Mouse (Mus musculus) lung, postnatal 10 days (tissue): ENCODE measurements around the gene Clybl.
A peak's percentile ranks its signal among the peaks of the same experiment; 100 is the strongest.

Source experiments
- DNase-seq: peaks from one replicate; pipeline ENCODE4 v3.0.0; 2021

Clybl gene

DNA sequence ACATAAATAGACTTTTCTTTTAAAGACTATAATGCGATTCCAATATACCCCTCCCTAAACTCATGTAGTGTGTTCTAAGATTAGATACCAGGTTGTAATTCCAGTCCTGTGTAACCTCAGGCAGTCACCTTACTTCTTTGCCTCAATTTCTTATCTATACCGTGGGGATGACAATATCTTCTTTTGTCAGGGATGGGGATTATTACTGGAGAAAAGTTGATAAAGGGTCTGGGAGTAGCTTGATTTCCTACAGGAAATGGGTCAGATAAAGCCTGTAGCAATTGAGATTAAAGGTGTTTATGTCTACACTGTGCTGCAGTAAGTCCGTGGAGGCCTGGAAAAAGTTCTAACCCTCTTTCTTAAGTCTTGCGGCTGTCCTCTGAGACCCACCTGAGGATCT lies 131.8 kb downstream of the Clybl start:
- no peak for DNase-seq

DNA sequence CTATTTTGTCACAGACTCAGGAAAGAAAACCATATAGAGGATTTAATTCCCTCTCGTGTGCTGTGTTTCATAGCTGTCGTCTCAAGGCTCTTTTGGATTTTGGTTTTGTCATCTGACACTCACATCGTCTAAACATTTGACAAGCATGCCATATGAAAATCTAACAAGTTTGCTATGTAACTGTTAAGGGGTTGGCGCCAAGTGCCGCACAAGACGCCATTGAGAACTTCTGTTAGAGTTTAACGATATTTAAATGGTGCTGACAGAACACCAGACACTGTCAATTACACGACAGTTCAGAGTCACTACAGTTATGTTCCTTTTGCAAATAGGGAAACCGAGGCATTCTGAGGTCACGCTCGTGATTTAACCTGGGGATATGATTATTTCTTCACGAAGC lies 134.2 kb downstream of the Clybl start:
- DNase-seq, result no peak

DNA sequence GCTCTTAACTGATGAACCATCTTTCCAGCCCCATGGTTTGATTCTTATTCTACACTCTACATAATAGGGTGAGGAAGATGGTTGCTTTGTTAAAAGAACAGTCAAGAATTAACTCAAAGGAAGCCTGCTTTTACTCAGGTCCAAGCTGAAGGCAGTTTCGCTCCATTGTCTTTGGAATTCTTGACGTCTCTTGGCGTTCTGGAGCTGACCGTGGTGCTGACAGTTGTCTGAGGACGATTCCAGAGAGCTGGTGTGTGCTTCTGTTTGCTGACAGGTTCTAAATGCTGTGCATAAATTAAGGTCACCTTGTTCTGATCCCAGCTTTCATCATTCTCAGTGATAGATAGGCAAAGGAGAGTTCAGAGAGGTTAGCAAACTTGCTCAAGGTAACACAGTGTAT lies 140.6 kb downstream of the Clybl start:
- no peak for DNase-seq

DNA sequence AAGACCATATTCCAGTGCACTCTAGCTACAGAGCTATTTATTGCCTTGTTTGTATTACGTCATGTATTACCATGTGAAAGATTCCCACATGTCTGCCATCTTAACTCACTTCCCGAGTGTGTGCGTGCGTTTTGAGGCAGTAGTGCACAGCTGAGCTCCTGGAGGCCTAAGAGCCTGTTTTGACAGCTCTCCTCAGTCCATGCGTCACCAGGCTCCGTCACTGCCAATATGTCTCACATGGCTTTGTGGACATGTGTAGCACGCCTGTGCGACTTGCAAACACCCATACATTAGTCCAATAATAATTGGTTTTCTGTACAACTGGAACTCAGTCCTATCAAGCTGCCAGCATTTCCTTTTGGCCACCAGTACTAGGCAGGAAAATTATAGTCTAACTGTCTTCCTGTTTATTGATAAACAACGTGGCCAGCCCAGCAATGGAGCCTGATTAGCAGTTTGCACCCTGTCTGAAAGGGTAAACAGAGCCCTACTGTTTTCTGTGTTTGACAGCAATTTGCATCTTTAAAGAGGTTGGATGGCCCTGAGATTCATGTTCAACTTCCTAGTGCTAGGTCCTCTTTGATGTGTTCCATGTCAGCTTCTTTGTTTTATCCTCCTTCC lies 142.4 kb downstream of the Clybl start:
- no peak for DNase-seq

DNA sequence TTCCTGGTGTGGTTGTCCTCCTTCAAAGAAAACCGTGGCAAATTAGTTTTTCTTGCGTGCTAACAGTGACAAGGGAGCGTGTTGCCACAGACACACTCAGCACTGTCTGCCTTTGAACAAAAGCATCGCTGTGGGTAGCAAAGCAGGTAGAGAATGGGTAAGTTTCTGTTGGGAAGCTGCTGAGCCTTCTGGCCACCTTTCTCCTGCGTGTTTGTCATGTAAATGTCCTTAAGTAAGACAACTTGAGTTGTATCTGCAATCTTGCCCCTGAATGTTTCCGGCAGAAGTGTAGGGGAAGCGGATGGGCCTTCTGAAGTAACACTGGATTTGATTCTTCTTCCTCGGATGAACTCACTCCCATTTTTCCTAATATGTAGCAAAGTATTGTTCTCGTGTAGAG lies 148.6 kb downstream of the Clybl start:
- DNase-seq, result no peak

DNA sequence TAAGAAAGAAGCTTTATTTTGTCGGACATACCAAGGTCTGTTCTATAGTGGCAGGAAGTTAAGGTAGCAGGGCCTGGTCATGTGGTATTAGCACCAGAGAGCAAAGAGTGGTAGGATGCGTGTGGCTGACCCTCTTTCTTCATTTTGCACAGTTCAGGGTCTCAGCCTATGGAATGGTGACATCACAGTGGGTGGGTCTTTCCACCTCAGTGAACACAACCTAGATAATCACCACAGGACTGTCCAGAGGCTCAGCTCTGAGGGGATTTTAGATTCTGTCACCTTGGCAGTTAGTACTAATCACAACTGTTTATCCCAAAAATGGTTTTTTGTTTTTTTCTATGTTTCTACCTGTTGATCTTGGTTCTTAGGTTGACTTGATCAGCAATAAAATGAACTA lies 149.2 kb downstream of the Clybl start:
- no peak for DNase-seq

DNA sequence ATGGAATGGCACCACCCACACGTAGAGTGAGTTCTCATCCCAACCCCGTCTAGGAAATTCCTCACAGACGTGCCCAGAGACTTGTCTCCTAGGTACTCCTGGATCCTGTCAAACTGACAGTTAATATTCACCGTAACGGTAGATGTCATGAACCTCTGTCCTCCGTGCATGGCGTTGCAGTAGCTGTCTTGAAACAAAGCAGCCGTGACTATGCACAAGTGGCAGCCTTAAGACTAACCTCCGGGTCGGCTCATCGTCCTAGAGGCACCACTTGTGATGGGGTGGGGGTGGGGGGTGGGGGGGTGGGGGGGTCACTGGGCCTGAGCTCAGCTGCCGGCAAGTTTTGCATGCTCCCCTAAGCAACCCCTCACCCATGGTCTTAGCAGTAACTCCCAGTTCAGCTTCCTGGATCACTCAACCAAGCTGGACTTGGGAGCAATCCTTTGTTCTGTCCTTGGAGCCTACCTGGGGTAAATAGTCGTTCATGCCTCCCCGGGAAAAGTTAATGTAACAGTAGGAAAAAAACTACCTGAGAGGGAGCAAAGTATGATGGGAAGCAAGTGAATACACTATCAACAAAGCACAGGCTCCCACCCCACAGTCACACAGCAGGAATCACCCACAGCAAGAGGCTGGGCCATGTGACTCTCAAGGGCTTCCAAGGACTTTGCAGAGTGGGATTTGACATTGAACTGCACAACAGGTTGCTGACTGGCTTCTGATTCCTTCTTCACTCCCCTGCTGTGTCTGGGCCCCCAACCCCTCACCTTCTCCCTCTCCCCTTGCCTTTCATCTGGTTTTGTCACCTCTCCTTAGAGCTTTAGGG lies 150.3 kb downstream of the Clybl start:
- no peak for DNase-seq

DNA sequence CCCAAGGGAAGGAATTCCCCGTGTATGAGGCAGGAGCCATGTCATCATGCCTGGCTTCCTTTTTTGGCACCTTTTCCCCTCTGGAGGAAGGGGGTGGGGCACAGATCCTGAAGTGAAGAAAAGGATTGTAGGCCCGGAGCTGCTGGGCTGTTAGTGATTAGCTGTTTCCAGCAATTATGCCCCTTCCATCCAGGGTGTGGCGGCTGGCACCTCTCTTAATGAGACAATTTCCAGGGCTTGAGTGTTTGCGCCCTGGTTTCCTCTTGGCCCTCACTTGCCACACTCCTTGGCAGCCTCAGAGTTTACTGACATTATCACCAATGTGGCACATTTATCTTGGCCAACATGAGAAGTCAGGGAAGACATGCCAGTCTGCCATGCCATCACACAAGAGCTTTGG lies 155.5 kb downstream of the Clybl start:
- peak; percentile 5 for DNase-seq

DNA sequence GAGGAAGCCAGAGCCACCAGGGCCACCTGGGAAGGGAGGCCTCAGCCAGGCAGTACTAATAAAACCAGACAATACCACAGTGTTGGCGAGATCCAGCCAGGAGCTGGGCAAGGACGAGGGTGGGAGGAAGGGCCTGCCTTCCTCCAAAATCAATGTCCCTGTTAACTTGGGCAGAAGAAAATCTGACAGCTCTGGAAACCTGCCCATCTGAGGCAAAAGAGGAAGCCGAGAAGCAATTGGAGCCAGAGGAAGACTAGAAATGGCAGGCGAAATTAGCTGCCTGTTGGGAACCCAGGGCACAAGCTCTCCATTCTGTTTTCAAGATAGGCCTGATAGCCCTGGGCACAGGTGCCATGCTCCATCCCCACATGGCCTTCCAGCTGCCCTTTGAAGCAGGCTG lies 157.3 kb downstream of the Clybl start:
- no peak for DNase-seq

DNA sequence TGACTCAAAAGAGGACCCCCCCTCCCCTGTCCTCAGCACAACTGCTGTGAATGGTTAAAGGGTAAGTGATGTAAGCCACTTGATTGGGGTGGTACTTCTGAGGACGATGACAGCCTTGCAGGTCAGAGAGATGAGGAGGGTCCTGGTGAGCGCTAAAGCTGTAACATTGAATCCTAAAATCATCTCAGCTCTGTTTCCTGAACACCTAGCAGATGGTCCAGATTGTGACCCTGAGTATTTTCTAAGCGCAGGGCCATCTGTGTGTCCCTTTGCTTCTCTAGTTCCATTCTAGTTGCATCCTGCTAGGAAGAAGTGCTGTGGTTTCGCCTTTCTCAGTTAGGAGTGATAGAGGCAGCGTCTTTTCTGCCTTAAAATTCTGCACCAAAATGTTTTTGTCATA lies 158.6 kb downstream of the Clybl start:
- DNase-seq, result no peak

DNA sequence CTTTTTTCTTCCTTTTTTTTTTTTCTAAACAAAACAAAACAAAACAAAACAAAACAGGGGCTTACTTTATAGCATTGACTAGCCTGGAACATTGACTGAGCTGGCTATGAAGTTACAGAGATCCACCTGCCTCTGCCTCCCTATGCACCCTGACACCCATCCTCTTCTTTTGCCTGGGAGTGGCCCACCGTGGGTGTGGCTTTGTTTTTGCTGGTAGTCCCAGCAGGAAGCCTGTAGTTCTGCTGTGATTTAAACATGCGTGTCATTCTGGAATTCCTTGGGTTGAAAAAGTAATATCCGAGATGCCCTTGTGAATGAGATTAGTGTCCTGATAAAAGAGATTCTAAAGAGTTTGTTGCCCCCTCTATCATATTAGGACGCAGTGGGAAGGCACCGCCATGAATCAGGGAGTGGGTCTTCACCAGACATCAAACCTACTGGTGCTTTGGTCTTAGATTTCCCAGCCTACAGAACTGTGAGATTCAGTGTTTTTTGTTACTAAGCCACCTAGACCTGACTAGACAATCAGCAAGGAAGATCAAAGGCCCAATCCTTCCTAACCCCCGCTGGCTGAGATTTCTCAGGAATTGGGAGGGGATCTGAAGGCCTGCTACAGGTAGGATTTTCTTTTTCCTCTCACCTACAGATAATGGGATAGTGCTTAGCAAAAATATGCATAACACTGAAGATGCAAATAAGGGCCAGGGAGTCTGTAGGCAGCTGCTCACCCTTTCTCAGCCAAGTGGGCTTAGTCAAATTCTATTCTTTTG lies 160.3 kb downstream of the Clybl start:
- no peak for DNase-seq

DNA sequence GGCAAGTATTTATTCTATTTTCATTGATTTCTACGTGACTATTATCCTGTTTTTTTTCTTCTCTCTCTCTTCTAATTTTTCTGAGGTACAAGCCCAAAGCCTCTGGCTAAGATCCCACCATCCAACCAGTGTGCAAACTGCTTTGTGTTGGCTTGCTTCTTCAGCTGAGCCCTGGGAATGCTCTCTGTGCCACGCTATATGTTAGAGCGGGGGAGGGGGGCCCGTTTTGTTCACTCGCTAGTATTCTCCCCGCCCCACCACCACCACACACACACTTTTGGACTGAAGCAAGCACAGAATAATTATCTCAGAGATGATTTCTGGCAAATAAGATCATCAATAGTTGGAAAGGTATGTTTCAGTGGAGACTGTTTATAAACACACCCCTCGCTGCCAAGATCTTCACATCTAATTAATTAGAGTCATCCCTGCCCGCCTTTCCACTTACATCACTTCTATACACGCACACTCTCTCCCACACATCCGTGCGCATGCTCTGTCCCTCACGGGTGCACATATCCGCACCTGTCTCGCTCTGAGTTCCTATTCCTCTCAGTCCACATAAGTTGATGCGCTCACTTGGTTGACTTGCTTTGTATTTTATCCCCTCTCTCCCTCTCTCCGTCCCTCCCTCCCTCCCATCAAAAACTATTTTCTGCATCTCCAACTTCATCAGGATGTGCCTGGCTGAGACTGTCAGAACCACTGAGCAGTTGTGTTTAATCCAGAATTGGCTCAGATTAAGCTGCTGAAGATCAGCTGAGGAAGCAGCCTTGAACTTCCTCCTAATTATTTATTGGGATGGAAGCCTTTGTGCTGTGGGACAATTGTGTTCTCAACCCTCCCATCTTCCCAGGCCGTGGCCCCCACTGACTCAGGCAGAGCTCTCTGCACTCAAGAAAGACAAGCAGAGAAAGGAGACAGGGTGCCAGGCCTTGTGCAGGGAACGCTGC lies 163.0 kb downstream of the Clybl start:
- no peak for DNase-seq

DNA sequence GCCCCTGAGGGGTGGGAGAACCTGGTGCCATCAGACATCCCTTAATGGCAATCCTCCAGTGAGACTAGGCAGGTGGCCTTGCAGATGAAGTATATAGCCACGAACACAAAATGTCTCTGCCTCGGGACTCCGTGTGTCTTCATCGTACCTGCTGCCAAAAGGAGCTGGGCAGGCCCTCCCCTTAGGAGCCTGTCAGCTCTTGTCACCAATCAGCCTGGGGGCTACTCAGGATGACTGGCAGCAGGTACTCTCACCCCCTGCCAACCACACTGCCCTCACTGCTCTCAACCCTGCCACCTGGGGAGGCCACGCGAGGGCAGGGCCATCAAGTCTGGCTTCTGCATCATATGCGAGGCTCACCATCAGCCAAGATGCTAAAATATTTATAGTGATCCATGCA lies 166.6 kb downstream of the Clybl start:
- DNase-seq, result no peak

DNA sequence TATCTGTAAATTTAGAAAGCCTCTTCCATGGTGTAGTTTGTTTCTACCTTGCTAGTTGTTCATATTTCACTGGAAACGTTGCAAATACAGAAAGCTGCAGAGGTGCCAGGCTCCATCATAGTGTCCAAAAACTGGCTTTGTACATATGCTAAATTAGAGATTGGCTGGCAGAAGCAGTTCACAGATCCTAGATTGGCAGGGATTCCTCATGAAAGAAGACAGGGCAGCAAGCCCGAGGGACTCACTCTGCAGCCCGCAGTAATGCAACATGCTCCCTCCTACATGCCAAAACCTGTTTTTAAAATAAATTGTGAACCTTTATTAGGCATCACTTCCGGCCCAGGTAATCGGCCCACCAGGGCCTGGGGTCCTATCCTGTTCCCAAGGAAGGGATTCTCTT lies 167.8 kb downstream of the Clybl start:
- no peak for DNase-seq

DNA sequence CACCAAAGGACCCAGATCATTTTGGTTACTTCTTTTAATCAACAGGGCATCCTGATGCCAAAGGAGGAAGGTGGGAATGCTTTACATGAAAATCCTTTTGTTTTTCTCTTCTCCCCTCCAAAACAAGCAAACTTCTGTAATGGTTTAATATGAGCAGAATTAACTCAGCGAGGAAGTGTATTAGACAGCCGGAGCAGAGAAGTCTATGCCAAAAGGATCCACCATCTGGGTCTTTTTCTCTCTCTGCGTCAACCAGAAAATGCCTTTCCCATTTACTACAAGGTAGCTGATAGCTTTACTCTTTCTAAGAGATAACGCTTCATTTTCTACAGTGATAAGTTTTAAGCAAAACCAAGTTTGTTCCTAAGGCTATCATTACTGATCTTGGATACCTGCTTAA lies 168.3 kb downstream of the Clybl start:
- no peak for DNase-seq

DNA sequence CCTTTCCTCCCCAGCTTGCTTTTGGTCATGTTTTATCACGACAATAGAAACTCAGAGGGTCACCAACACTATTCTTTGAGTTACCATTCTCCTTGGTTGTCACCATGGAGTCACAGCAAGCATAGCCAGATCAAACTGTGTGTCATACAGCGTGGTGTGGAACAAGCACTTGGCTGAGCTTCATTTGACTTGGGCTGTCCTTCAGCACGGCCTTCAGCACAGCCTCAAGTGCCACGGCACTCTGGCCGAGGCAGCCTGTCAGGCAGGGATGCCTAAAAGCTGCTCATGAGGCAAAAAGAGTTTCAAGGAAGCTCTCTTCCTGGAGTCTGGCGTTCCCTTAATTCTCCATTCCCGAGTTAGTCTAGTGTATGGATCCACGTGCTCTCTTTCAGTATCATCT lies 169.3 kb downstream of the Clybl start:
- no peak for DNase-seq

DNA sequence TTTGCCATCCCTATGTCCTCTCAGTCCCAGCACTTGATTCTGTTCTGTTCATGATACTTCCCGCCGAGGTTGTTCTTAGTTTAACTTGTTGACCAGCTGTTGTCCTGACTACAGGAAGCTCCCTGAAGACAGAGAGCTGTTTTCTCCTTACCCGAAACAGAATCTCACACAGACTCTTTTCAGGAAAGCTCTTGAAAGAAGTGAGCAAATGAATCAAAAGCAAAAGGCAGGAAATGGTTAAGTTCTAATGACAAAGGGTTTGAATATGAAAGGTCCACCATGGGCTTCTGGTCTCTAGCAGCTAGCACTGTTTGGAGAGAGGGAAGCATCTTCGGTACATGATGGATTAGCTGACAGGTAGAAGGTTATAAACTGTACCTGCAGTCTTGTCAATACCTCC lies 175.8 kb downstream of the Clybl start:
- no peak for DNase-seq

DNA sequence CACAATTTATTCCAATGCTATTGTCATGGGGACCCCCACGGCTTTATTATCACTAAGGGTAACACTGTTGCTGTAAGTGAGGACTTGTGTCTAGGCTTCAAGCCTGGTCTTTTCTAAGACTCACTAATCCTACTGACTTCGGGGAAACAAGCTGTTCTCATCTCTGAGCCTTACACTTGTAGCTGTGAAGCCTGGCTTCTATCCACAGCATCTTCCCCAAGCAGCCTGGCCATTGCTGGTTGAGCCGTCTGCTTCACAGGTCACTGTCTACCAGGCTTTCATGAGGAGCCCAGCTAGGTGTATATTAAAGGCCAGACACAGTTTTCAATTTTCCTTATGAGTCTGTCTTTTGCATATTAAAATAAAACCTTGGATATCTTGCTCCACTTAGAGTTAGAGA lies 177.1 kb downstream of the Clybl start:
- DNase-seq, result no peak

DNA sequence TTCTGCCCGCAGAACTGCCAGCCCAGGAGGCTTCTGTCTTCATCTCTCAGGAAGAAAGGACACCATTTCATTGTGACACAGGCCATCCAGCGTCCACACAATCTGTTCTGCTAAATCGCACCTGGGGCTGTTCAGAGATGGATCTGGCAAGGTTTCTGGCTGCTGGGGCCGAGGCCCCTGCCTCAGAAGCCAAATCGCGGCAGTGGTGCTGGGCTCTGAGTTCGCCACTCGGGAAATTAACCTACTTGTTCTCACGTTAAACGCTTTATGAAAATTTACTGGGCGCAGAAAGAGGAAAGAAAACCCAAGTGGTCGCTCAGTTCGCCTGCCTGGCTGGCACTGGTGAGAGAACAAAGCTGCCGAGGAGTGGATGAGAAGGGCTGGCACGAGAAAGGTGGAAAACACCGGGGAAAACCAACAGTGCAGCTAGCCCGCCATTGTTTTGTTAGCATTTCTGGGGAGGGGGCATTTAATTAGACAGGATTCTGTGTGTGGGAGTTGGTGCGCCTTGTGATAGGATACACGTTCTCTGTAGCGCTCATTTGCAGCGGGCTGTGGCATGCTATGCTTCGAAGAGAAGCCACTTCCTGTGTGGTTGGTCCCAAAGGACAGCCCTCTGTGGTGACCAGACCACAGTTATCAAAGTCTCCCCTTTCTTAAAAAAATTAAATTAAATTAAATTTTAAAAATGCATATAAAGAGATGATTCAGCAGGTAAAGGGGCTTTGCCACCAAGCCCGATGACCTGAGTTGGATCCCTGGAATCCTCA lies 177.8 kb downstream of the Clybl start:
- DNase-seq, result no peak

DNA sequence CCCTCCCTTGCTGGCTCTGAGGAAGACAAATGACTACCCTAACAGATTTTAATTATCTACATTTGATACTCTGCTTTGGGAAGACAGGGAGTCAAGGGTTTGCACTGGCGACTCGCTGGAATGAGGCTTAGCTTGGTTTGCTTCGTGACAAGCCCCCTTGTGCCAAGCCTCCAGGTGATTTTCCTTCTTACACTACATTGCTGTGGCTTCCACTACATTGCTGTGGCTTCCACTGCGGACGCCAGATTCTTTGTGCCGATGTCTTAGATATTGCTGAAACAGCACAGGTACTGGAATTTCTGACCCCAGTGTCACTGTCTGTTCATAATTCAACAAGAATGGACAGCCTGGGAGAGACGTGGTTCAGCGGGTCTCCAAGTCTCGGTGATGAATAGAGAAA lies 180.3 kb downstream of the Clybl start:
- no peak for DNase-seq

DNA sequence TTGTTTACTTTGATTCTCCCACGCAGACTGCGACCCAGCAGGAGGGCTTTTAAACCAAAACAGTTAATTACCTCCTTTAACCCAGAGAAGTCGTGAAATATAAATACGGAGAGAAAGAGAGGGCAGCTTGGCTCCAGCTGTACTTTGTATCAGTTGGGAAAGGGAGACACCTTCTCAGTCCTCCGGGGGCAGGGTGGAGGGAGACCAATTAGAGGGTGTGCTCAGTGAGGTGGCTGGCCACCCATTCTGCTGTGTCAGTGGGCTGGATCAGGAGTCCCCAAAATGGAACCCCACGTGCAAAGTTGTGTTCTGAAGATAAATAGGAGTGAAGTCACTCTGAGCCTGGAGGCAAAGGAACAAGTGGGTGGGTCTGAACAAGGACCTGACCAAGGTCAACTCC lies 181.7 kb downstream of the Clybl start:
- no peak for DNase-seq

DNA sequence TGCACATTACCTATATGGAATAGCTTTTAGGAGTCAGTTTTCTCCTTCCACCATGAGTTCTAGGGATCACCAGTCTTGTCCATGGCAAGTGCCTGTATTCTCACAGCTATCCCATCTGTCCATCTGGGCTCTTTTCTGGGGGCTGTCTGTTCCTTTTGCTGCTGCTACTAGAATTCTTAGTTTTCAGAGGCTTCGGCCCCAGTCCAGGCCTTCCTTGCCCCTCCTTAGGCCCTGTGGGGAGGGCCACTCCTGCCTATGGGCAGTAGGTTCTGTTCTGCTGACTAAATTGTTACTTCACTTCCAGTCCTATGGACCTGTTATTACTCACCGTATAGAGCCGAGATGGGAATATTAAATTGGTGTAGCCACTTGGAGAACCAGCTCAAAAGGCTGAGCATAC lies 182.5 kb downstream of the Clybl start:
- DNase-seq, result no peak
